Mouse (Mus musculus): Measurements from ENCODE around the gene Tgtp1.
"Not testable (repeated sequence)": the region's sequence is repeated elsewhere in the genome, so short reads cannot be mapped to it uniquely, and the experiment has no call there.

DNA sequence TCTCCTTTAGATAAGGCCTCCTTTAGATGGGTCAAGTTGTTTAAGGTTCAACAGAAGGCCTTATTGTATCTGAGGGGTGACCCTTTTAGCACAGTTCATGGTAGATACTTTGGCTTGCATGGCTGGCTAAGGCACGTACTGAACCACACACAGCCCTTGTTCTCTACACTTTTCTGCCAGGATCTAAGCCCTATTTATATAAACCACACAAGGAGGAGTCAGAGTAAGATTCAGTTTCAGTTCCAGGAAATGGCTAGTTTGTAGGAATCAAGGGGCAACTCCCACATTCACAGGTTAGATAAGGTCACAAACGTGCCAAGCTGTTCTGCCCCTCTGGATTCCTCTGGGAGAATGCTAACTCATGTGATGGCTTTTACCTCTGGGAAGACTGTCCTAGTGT lies at the start of gene Tgtp1:
- TF ChIP-seq POLR2A (IDR thresholded peaks at IDR 0.05; ENCODE audit: borderline replicate concordance, extremely low read depth, low read depth, low read length); CTCF (IDR thresholded peaks at IDR 0.05; ENCODE audit: insufficient read depth, low read length): not testable (repeated sequence)

Measured in lung, adult 2 months (tissue).